Comparison of ENCODE assay signal across 17 mouse cellular contexts in genomic region chr13:63927326-63927725, GRCm38 (mm10).
A peak's percentile ranks its signal among the peaks of the same experiment; 100 is the strongest.
DNase-seq lines count a peak whose midpoint lies in the region; ATAC-seq and TF ChIP-seq lines count a peak whose summit lies in the region.
"Had no signal": no experiment of that assay in that cellular context is flagged by ENCODE, and none has a peak within 500 bp of the region (broad histone marks: within the 10 kb centered on the region; RNA-seq: fewer than 3 reads in every experiment).

No protein-coding gene starts in this region.

- H3K27me3 ChIP-seq in stomach, embryonic 14.5 days (ENCODE audit: control insufficient read depth, insufficient read depth, low read length) = no peaks in the 10 kb centered on the region
- no peaks in the 10 kb centered on the region for H3K27me3 ChIP-seq in stomach, postnatal 0 days (ENCODE audit: control insufficient read depth, insufficient read depth, low read length)
- H3K27me3 ChIP-seq in lung, postnatal 0 days (replicated peaks; ENCODE audit: insufficient read depth, low read length) = no peaks in the 10 kb centered on the region

- H3K4me2 ChIP-seq in stomach, embryonic 14.5 days (replicated peaks; ENCODE audit: low read depth, low read length) = no peak overlapping the region
- H3K4me2 ChIP-seq in stomach, postnatal 0 days (replicated peaks; ENCODE audit: low read depth) = no peak overlapping the region
- H3K4me2 ChIP-seq in lung, postnatal 0 days (replicated peaks; ENCODE audit: low read depth, low read length) = no peak overlapping the region
- H3K4me2 ChIP-seq: hindbrain, embryonic 13.5 days had no signal

- intact Hi-C loops in left cerebral cortex, postnatal 4 days (cut with DNase I) = no loop called here

- H3K36me3 ChIP-seq in stomach, embryonic 14.5 days (ENCODE audit: control insufficient read depth, insufficient read depth, low read length) = no peaks in the 10 kb centered on the region
- no peaks in the 10 kb centered on the region for H3K36me3 ChIP-seq in stomach, postnatal 0 days (ENCODE audit: control insufficient read depth, insufficient read depth, low read length)
- H3K36me3 ChIP-seq in lung, postnatal 0 days (ENCODE audit: insufficient read depth, low read length) = no peaks in the 10 kb centered on the region
- H3K36me3 ChIP-seq: hindbrain, embryonic 13.5 days had no signal

- no peak overlapping the region for H3K9ac ChIP-seq in stomach, embryonic 14.5 days (replicated peaks; ENCODE audit: low read depth, low read length)
- H3K9ac ChIP-seq in stomach, postnatal 0 days (ENCODE audit: low read length) = no peak overlapping the region
- no peak overlapping the region for H3K9ac ChIP-seq in lung, postnatal 0 days (replicated peaks; ENCODE audit: low read depth)
- H3K9ac ChIP-seq: forebrain, postnatal 0 days; hindbrain, embryonic 13.5 days had no signal

- TF ChIP-seq CTCF in stomach, postnatal 0 days (IDR thresholded peaks at IDR 0.05; ENCODE audit: low read depth) = no peak
- no peak for TF ChIP-seq CTCF in lung, postnatal 0 days (IDR thresholded peaks at IDR 0.05)

- ATAC-seq in stomach, embryonic 14.5 days (ENCODE audit: insufficient number of reproducible peaks, insufficient read depth, low FRiP score, low read depth) = no peak
- no peak for ATAC-seq in stomach, postnatal 0 days (ENCODE audit: low FRiP score, low TSS enrichment)
- ATAC-seq in lung, postnatal 0 days = peak; percentile 64
- ATAC-seq: forebrain, postnatal 0 days had no signal

- TF ChIP-seq EP300 in stomach, postnatal 0 days (optimal IDR thresholded peaks at IDR 0.05) = no peak
- peak; percentile 46; the same call in 1 of the 2 replicates for TF ChIP-seq EP300 in lung, postnatal 0 days (IDR thresholded peaks at IDR 0.05)

- H3K9me3 ChIP-seq in stomach, embryonic 14.5 days (ENCODE audit: control insufficient read depth, low read depth, low read length) = no peaks in the 10 kb centered on the region
- H3K9me3 ChIP-seq in stomach, postnatal 0 days (ENCODE audit: control insufficient read depth, low read length) = no peaks in the 10 kb centered on the region
- no peaks in the 10 kb centered on the region for H3K9me3 ChIP-seq in lung, postnatal 0 days (ENCODE audit: low read length)
- H3K9me3 ChIP-seq: hindbrain, embryonic 13.5 days had no signal

- DNase-seq in embryo, embryonic 10 days (ENCODE audit: low spot score) = peak; percentile 82
- no peak for DNase-seq in embryo, embryonic 9.5 days (ENCODE audit: extremely low spot score)
- DNase-seq in stomach, postnatal 0 days (ENCODE audit: low spot score) = no peak
- peak; percentile 68 for DNase-seq in lung, postnatal 0 days (ENCODE audit: low spot score)
- DNase-seq in left cerebral cortex, postnatal 4 days = no peak
- no peak for DNase-seq in left cerebral cortex, adult 11 months (ENCODE audit: low spot score)
- DNase-seq in adipocyte (ENCODE audit: low spot score) = no peak
- DNase-seq: adrenal gland, postnatal 36 days; cerebellum, postnatal 25 days; forebrain, postnatal 0 days; gastrocnemius, postnatal 14 days; kidney, adult 8-10 months; liver; thymus, adult 18-20 months had no signal

- peak overlapping the region; percentile 44; the same call in 1 of the 2 replicates for H3K27ac ChIP-seq in stomach, embryonic 14.5 days (ENCODE audit: low read length)
- H3K27ac ChIP-seq in stomach, postnatal 0 days (replicated peaks) = no peak overlapping the region
- no peak overlapping the region for H3K27ac ChIP-seq in lung, postnatal 0 days (ENCODE audit: low read length)
- H3K27ac ChIP-seq: hindbrain, embryonic 13.5 days; macrophage had no signal

- H3K4me1 ChIP-seq in stomach, embryonic 14.5 days (ENCODE audit: control insufficient read depth, insufficient read depth, low read length) = peaks cover 19% of the 10 kb centered on the region
- H3K4me1 ChIP-seq in stomach, postnatal 0 days (replicated peaks; ENCODE audit: control insufficient read depth, insufficient read depth) = 0 out of 2 replicates have a peak, but pooled peaks cover 2% of the 10 kb centered on the region
- peaks cover 6% of the 10 kb centered on the region; the same call in 1 of the 2 replicates for H3K4me1 ChIP-seq in lung, postnatal 0 days (ENCODE audit: insufficient read depth, low read depth, low read length)

- H3K4me3 ChIP-seq in stomach, embryonic 14.5 days (ENCODE audit: low read depth, low read length) = no peak overlapping the region
- no peak overlapping the region for H3K4me3 ChIP-seq in stomach, postnatal 0 days (ENCODE audit: low read depth, low read length)
- no peak overlapping the region for H3K4me3 ChIP-seq in lung, postnatal 0 days (ENCODE audit: low read depth, low read length)
- H3K4me3 ChIP-seq: hindbrain, embryonic 13.5 days had no signal

- 34% methylated on average over 4 of the region's 4 CpGs for WGBS in stomach, embryonic 14.5 days
- WGBS in stomach, postnatal 0 days = 40% methylated on average over 4 of the region's 4 CpGs
- WGBS in lung, postnatal 0 days = 13% methylated on average over 4 of the region's 4 CpGs

Comparison
In these comparisons a context has a peak if more than half of its experiments do, and no peak if none do; other contexts are left out.
1. DNase-seq: peak in embryo, embryonic 10 days (single experiment) and lung, postnatal 0 days (single experiment); none in embryo, embryonic 9.5 days (single experiment), stomach, postnatal 0 days (single experiment), left cerebral cortex, postnatal 4 days (single experiment), left cerebral cortex, adult 11 months (single experiment) and adipocyte (single experiment).